Mouse (Mus musculus) right cerebral cortex, postnatal 25 days (tissue): ENCODE data around the gene Ifitm3.
"Not testable (repeated sequence)": the region's sequence is repeated elsewhere in the genome, so short reads cannot be mapped to it uniquely, and the experiment has no call there.

ENCODE experiments used
- DNase-seq: peaks from one replicate; pipeline ENCODE4 v3.0.0; 2022

The Ifitm3 gene

GRCm38 (mm10) chr7:140998853-140999700 lies 11.5 kb downstream of the Ifitm3 start:
- no peak for DNase-seq

DNA sequence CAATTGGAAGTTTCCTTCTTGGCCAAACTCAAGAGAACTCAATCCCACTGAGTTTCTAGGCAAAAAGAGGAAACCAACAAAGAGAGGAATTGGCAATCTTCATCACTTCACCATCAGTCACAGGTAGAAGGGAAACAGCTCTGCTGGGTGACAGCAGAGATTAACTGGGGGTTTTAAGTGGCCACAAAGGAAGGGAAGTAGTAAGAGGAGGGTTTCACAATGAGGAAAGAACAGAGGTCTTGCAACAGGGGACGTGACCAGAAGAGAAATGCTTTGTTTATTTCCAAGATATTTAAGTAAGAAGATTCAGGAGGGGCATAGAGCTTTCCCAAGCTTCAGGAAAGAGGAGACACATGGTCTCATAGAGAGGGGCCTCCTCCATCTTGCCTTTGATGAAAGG lies 12.8 kb downstream of the Ifitm3 start:
- DNase-seq = no peak

DNA sequence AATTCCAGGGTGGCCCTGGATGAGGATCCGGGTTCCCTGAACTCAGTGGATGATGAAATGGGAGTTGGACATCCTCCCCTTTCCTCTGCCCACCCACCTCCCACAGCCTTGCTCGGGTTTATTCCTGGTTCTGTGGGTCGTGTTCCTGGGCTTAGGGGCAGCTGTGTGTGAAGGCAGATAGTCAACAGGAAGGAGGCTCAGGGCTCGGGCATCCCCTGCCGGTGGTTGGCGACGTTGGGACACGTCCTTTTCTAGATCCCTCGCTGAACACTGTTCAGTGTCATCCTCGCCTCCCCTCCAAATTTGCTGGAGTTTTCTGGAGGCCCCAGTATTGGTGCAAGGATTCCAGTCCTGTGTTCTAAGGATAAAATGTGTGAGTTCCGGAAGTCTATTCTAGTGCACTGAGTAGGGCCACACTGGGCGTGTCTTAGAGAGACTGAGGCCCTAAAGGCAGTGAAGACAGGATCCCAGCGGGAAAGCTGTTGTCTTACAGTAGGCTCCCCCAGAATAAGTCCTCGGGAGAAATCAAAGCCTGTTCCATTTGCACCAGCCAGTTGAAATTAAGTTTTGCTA lies 19.4 kb downstream of the Ifitm3 start:
- DNase-seq = no peak

DNA sequence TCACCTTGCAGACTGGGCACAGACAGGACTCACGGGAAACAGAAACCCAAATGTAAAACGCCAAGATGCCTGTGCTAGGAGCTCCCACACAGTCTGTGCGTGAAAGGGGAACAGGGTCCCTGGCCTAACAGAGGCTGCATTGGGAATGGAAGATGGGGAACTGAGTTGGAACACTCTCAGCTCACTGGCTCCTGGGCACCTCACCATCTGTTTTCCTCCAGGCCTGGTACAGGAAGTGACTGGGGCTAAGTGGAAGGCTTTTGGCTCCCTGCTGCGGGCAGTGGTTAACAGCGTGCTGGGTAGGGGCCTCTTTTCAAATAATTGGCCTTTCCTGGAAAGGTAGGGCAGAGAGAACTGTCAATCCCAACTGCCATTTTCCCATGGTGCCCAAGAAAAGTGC lies 19.9 kb downstream of the Ifitm3 start:
- DNase-seq = no peak

GRCm38 (mm10) chr7:140990185-140990584 lies 20.4 kb downstream of the Ifitm3 start:
- no peak for DNase-seq

GRCm38 (mm10) chr7:140989022-140989421 lies 21.5 kb downstream of the Ifitm3 start:
- DNase-seq = no peak

- peak; percentile 49 for DNase-seq
Observed at GRCm38 (mm10) chr7:140987182-140988138, 23.1 kb downstream of the Ifitm3 start.

GRCm38 (mm10) chr7:140982971-140983370 lies 27.6 kb downstream of the Ifitm3 start:
- no peak for DNase-seq

GRCm38 (mm10) chr7:140981704-140982103 lies 28.9 kb downstream of the Ifitm3 start:
- DNase-seq = no peak

GRCm38 (mm10) chr7:140976720-140977119 lies 33.9 kb downstream of the Ifitm3 start:
- not testable (repeated sequence) for DNase-seq

GRCm38 (mm10) chr7:140975465-140975864 lies 35.1 kb downstream of the Ifitm3 start:
- no peak for DNase-seq

DNA sequence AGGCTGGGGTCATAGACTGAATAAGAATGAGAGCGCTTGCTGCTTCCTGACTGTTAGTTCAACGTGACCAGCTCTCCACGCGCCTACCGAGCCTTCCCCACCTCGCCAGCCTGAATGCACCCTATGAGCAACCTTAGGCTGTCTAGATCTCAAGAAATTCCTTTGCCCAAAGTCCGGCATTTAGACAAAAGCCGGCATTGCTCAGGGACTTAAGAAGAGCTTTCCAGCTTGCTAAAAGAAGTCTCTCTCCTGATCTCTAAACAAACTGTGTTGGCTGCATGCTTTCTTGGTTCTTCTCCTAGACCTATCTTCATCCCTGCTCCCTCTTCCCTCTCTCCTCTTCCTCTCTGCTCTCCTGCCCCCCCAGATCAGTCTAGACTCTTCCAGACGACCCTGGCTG lies 35.6 kb downstream of the Ifitm3 start:
- no peak for DNase-seq

DNA sequence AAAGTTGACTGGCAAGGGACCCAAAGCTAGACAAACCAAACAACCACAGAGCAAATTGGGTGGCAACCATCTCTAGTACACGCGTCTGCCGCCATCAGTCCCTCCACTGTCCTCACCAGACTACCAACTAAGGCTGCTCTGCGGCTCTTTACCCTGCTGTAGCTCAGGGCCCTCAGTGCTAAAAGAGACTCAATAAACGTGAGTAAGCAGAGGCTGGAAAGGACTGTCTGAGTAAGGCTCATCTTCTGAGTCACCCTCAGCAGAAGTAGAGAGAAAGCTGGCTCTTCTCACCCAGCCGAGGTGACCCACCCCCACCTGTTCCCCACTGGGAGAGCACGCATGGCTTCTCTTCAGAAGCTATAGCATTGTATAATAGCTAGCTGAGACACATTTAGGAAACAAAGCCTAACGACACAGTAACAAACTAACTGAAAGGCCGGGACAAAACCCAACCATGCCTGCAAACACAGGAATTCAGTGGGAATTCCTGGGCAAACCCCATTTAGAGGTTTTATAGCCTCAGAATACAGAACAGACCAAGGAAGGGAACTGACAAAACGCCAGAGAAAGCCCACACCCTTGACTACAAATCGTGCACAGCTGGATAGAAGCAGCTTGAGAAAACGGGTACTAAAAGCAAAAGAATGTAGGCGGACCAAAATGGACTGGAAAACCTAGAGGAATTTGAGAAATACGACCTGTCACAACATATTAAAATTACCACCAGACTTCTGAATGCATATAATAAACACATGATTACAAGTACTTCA lies 37.0 kb downstream of the Ifitm3 start:
- DNase-seq = no peak

DNA sequence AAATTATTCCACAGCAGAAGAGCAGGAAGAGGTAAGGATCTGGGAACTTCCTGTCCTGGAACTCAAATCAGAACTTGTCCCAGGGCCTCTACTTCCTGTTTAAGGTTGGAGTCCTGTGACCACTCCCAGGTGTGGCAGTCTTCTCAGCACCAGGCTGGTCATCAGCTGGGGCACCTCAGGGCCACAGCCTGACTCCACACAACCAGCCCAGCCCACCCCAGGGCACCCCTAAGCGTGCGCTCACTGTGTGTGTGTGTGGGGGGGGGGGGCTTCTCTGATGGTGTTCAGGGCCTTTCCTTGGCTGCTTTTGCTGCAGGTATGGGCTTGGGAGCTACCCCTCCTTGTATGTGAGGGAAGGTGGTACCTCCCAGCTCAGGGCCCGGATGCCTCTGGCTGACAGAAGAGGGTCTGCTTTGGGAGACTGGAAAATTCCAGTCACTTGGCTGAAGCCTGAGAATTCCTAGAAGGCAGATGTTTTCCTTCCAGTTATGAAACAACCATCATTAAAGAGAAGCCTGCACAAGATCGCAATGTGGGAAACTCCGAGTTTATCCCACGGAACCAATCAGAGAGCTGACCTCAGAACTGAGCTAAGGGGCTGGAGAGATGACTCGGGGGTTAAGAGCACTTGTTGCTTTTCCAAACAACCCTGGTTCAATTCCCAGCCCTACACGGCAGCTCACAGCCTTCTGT lies 38.9 kb downstream of the Ifitm3 start:
- no peak for DNase-seq

DNA sequence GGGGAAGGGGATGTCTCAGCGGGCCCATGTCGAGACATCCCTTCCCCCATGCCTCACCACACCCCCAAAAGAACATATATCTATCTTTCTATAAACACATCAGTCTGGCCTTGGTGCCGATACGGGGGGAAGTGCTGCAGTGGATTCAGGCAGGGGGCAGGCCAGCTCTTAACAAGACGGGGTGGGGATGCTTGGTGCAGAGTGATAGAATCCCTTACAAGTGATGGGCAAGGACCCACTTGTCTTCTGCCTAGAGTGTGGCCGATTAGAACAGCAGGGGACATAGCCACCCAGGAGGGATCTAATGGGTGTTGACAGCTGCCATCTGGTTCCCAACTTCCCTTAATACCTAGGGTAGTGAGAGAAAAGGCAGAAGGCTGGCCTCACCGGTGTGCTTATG lies 39.6 kb downstream of the Ifitm3 start:
- no peak for DNase-seq

GRCm38 (mm10) chr7:140968710-140969109 lies 41.9 kb downstream of the Ifitm3 start:
- DNase-seq = not testable (repeated sequence)

DNA sequence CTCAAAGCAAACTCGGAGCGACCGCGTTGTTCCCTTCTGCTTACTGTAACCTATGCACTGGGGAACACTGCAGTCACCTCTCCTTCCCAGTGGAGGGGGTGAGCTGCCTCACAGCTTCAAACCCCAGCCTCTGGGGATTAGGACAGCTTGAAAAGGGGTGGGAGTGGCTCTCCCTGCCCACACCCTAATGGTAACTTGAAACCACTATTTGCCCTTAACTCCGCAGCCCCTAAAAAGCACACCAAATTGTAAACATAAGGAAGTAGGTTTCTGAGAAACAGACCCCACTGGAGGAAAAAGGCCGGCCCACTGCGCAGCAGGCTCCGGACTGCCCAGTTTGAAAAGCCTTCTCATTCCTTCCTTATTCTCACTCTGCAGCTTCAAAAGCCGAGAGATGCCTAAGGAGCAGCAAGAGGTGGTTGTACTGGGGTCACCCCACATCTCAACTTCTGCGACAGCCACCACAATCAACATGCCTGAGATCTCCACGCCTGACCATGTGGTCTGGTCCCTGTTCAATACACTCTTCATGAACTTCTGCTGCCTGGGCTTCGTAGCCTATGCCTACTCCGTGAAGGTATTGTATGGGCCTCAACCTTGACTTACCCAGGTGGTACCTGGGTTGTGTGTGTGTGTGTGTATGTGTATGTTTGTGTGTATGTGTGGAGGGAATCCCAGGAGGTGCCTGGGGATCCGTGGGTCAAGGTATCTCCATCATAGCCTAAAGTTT lies 42.5 kb downstream of the Ifitm3 start:
- no peak for DNase-seq

DNA sequence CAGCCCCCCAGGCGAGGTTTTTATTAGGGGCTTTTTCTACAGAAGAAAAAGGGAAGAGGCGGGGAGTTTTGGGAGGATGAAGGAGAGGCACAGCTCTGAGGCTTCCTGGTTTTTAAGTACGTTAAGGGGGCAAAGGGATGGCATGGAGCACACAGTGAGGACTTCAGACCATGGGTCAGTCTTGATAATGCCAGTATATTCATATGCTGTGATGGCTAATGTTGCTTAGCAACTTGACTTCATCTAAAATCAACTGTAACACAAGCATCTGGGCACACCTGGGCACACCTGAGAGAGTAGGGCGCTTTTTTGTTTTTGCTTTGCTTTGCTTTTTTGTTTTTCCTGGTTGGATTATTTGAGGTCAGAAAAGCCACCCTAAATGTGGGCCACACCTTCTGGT lies 43.6 kb downstream of the Ifitm3 start, which contains the start of gene Ifitm1:
TSS of gene Ifitm1 (plus strand) at position 301 of the 400 bp plus-strand sequence.
- DNase-seq = no peak

DNA sequence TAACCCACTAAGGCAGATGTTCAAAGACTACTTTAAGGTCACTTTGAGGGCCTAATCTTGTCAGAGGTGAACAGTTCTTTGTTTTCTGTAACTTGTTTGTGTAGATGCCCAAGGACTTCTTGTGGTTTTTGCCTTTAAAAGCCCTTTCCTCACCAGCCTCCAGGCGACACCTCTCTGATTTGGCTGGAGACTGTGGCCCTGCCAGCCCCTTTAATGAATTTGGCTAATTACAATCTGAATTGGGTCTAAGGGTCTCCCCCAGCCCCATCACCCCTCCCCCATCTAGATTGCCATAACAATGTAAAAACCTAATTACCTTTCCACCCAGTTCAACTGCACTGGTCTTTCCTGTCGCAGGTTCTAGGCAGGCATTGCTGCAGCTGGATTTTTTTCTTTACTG lies 47.8 kb downstream of the Ifitm3 start:
- DNase-seq = no peak

DNA sequence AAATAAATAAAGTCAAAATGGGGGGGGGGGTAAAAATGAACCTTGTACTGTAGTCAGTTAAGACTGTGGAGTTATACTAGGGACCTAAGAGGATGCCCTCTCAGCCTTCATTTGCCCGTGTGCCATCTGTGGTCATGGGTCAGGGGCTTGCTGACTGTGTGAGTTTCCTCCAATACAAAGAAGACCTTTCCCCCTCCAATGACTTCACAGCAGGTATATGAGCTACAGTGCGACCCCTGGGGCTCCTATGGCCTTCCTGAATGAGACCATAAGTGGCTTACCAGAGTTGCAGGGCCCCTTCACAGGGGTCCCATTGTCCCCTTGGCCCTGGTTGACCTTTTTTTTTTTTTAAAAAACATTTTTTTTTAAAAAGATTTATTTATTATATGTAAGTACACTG lies 49.2 kb downstream of the Ifitm3 start:
- DNase-seq = no peak

DNA sequence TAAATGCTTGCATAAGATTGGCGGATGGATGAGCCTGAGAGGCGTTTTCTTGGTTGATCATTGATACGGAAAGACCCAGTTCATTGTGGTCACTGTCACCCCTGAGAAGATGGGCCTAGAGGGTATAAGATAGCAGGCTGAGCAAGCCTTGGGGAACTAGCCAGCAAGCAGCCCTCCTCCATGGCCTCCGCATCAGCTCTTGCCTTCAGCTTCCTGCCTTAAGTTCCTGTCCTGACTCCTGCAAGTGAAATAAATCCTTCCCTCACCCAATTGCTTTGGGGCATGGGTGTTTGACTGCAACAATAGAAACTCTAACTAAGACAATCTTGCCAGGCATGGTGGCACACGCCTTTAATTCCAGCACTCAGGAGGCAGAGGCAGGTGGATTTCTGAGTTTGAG lies 50.5 kb downstream of the Ifitm3 start:
- no peak for DNase-seq
